32 mouse cellular contexts compared by ENCODE assay signal in the genomic region with DNA sequence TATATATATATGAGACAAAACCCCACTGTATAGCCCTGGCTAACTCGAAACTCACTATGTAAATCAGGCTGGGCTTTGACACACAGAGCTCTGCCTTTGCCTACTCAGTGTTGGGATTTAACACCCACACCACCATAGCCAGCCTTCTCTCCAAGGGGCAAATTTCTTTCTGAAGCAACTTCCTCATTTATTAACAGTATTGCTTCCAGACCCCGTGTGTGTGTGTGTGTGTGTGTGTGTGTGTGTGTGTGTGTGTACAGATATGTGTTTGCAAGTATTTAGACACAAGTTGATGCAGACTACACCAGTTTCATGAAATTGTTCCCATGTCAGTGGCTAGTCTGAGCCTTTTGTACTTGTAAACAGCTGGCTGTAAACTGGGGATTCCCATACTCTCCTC. TPM values are rescaled to one million over a fixed set of nuclear protein-coding genes. Genes with fewer than 3 reads are reported as not detected.
"Had no signal": no experiment of that assay in that cellular context is flagged by ENCODE, and none has a peak within 500 bp of the region (broad histone marks: within the 10 kb centered on the region; RNA-seq: fewer than 3 reads in every experiment).

No protein-coding gene starts in this region.

- H3K27ac ChIP-seq: kidney, postnatal 0 days; limb, embryonic 12.5 days; limb, embryonic 15.5 days; liver, embryonic 14.5 days; macrophage; midbrain, embryonic 10.5 days; midbrain, embryonic 13.5 days; neural tube, embryonic 13.5 days; stomach, postnatal 0 days had no signal

- H3K36me3 ChIP-seq: limb, embryonic 12.5 days; limb, embryonic 15.5 days; midbrain, embryonic 10.5 days; midbrain, embryonic 13.5 days; neural tube, embryonic 13.5 days had no signal

- H3K9me3 ChIP-seq: limb, embryonic 12.5 days; limb, embryonic 15.5 days; midbrain, embryonic 10.5 days; midbrain, embryonic 13.5 days; neural tube, embryonic 13.5 days had no signal

- H3K27me3 ChIP-seq: limb, embryonic 12.5 days; neural tube, embryonic 13.5 days had no signal

- DNase-seq: kidney, adult 2 months; kidney, postnatal 4 days; left cerebral cortex, postnatal 4 days; liver, postnatal 0 days; lung, embryonic 14.5 days; retina, postnatal 1 day; thymus, adult 2 months; thymus, postnatal 14 days; thymus, postnatal 4 days had no signal

- H3K4me1 ChIP-seq: limb, embryonic 12.5 days; limb, embryonic 15.5 days; midbrain, embryonic 10.5 days; midbrain, embryonic 13.5 days; neural tube, embryonic 13.5 days had no signal

- H3K4me3 ChIP-seq: limb, embryonic 12.5 days; limb, embryonic 15.5 days; megakaryocyte, embryonic 14.5 days; midbrain, embryonic 10.5 days; midbrain, embryonic 13.5 days; myocyte; neural tube, embryonic 13.5 days had no signal

- H3K9ac ChIP-seq: limb, embryonic 12.5 days; limb, embryonic 15.5 days; liver, embryonic 14.5 days; liver, postnatal 0 days; lung, embryonic 14.5 days; midbrain, embryonic 13.5 days; neural tube, embryonic 13.5 days had no signal

- ATAC-seq: liver, postnatal 0 days; lung, postnatal 0 days; midbrain, embryonic 13.5 days; midbrain, embryonic 16.5 days had no signal

- H3K4me2 ChIP-seq: limb, embryonic 12.5 days; limb, embryonic 15.5 days; lung, embryonic 14.5 days; midbrain, embryonic 13.5 days; neural tube, embryonic 13.5 days had no signal

RNA-seq across cellular contexts. Expression of a gene that starts 21.4 kb away (rescaled TPM):
- total RNA-seq: monocyte, adult 5-6 weeks; neutrophil, adult 5-6 weeks had no signal
- polyA plus RNA-seq: myocyte had no signal

RNA-seq across cellular contexts. Expression of a gene that starts 32.2 kb away (rescaled TPM):
- total RNA-seq: layer of hippocampus, adult 18-20 months; layer of hippocampus, postnatal 14 days; left cerebral cortex, adult 8-10 months; left cerebral cortex, postnatal 14 days; left cerebral cortex, postnatal 4 days; monocyte, adult 5-6 weeks; neutrophil, adult 5-6 weeks had no signal
- polyA plus RNA-seq: kidney, adult 2 months; kidney, embryonic 14.5 days; kidney, postnatal 0 days; limb, embryonic 12.5 days; limb, embryonic 15.5 days; liver, embryonic 14.5 days; liver, postnatal 0 days; lung, embryonic 14.5 days; lung, postnatal 0 days; macrophage; midbrain, embryonic 10.5 days; midbrain, embryonic 13.5 days; midbrain, embryonic 16.5 days; myocyte; neural tube, embryonic 13.5 days; small intestine, adult 2 months; spleen, adult 2 months; stomach, embryonic 14.5 days; stomach, postnatal 0 days; thymus, adult 2 months had no signal
